Mouse (Mus musculus): ENCODE data around the gene Mettl3. TPM values are rescaled to one million over a fixed set of nuclear protein-coding genes. Genes with fewer than 3 reads are reported as not detected.

Mettl3 gene
- polyA plus RNA-seq (2016; fragmentation: Nextera tagmentation; extraction: Ambion mirVana), result 58.8 and 62.1 TPM in 2 replicates

DNA sequence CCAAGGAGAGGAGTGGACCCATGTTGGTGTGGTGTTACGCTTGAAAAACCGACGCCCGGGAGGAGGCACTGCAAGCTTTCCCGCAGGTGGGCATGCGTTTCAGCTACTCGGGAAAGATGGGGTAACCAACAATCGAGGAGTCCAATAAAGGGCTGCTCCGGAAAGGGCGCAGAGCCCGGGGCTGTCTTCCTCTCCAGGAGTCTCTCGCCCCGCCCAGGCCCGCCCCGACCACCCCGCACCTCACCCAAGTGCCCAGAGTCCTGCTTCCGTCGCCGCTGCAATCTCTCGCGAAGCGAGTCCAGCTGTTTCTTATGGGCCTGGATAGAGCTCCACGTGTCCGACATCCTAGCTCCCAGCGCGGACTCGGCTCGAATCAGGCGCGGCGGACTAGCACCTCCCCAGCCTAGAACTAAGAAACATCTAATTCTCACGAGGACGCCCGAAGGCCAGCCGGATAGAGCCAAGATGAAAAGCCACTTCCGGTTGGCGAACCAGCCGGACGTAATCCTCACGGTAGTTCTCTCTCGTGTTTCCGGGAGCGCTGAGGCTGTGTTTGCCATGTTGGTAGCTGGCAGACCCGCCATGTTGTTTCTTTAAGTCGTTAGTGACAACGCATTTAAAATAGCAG is at the start of gene Mettl3:
Gene Mettl3, minus strand, starts transcription at position 485 of the 628 bp plus-strand sequence.
- Histone ChIP-seq H3K9ac (replicated peaks) (peak within 1 kb of the TSS; percentile 64), H3K4me1 (peaks cover 8% of the 10 kb centered on the region), H3K27me3 (no peaks in the 10 kb centered on the region), H3K9me3 (no peaks in the 10 kb centered on the region), H3K4me3 (peak within 1 kb of the TSS; percentile 60), H3K27ac (replicated peaks) (peak within 1 kb of the TSS; percentile 89), H3K4me2 (replicated peaks) (peak within 1 kb of the TSS; percentile 67), H3K36me3 (peaks cover 18% of the 10 kb centered on the region)
- WGBS, result 0% methylated on average over 46 of the region's 46 CpGs
- peak; percentile 96 for ATAC-seq (ENCODE audit: low FRiP score, low read depth)

DNA sequence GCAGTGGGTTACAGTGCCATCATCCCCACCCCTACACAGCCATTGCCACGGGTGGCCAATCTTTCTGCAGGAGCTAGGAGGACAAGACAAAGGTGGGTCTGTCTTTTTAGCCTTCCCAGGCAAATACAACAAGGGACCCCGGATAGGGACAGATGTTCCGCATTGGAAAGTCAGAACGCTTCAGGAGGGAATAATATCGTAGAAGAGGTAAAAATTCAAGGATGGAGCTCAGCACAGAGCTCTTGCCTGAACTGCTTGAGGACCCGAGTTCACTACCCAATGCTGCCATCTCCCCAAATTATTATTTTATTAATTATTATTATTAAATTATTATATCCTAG is 34.6 kb upstream of the Mettl3 start:
- peak overlapping the region; percentile 46; the same call in 1 of the 2 replicates for H3K4me2 ChIP-seq (replicated peaks)
- H3K27ac ChIP-seq (replicated peaks), result no peak overlapping the region
- H3K4me1 ChIP-seq, result no peaks in the 10 kb centered on the region
- ATAC-seq (ENCODE audit: low FRiP score, low read depth), result no peak
- H3K36me3 ChIP-seq, result no peaks in the 10 kb centered on the region
- H3K4me3 ChIP-seq, result no peak overlapping the region
- H3K9ac ChIP-seq (replicated peaks), result no peak overlapping the region
- WGBS, result 82% methylated on average over 6 of the region's 6 CpGs
- H3K27me3 ChIP-seq, result no peaks in the 10 kb centered on the region
- H3K9me3 ChIP-seq, result no peaks in the 10 kb centered on the region

DNA sequence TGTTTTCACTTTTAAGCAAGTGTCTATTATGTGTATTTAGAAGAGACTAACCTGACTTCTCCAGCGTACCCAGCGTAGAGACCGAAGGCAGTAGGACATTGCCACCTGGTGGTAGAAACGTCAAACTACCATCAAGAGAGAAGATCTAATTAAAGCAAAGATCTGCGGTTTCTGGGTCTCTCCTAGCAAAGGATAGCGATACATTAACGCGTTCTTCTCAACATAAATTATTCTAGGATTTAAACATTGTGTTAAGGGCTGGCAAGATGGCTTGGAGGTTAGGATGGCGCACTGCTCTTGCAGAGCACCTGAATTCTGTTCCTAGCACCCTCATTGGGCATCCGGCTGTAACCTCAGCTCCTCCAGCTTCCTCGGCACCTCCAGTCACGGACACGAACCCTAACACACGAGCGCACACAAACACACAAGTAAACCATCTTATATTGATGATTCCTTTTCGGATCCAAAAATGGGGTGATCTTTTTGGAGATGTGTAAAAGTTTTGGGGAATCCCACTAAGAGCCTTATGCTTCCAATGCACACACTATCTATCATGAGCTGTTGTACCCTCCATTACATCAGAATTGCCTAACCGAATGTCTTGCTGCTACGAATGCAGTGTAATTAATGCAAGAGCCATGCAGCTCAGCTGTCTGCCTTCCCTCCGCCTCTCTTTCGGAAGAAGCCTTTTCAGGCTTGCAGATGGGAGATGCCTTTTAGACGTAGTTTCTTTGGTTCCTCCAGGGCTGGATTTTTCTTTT is 34.0 kb upstream of the Mettl3 start:
- peak; percentile 57 for ATAC-seq (ENCODE audit: low FRiP score, low read depth)
- Histone ChIP-seq H3K36me3 (no peaks in the 10 kb centered on the region), H3K4me3 (peak overlapping the region; percentile 21; the same call in 1 of the 2 replicates), H3K27me3 (no peaks in the 10 kb centered on the region), H3K9me3 (no peaks in the 10 kb centered on the region), H3K4me2 (replicated peaks) (peak overlapping the region; percentile 46), H3K27ac (replicated peaks) (no peak overlapping the region), H3K9ac (replicated peaks) (0 out of 2 replicates have a peak overlapping the region, but pooled peaks have one; percentile 34), H3K4me1 (no peaks in the 10 kb centered on the region)
- 35% methylated on average over 21 of the region's 21 CpGs for WGBS

DNA sequence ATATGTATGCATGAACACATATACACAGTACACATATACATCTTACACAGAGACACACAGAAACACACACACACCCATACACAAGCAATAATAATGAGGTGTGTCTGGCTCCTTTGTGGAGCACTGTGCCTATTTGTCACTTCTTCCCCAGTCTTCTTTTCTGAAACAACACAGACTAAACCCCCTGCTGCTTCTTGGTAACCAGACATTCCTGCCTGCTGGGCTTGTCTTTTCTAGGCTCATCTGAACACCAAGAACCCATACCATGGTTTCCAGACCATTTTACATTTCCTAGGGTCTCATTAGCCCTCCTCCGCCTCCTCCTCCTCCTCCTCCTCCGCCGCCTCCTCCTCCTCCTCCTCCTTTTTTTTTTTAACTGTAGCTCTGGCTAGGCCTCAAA is 27.2 kb upstream of the Mettl3 start:
- Histone ChIP-seq H3K4me2 (replicated peaks) (no peak overlapping the region), H3K27ac (replicated peaks) (peak overlapping the region; percentile 84), H3K4me3 (no peak overlapping the region), H3K9ac (replicated peaks) (no peak overlapping the region), H3K27me3 (no peaks in the 10 kb centered on the region), H3K9me3 (no peaks in the 10 kb centered on the region), H3K4me1 (peaks cover 35% of the 10 kb centered on the region), H3K36me3 (no peaks in the 10 kb centered on the region)
- no peak for ATAC-seq (ENCODE audit: low FRiP score, low read depth)
- 40% methylated on average over 1 of the region's 3 CpGs for WGBS

DNA sequence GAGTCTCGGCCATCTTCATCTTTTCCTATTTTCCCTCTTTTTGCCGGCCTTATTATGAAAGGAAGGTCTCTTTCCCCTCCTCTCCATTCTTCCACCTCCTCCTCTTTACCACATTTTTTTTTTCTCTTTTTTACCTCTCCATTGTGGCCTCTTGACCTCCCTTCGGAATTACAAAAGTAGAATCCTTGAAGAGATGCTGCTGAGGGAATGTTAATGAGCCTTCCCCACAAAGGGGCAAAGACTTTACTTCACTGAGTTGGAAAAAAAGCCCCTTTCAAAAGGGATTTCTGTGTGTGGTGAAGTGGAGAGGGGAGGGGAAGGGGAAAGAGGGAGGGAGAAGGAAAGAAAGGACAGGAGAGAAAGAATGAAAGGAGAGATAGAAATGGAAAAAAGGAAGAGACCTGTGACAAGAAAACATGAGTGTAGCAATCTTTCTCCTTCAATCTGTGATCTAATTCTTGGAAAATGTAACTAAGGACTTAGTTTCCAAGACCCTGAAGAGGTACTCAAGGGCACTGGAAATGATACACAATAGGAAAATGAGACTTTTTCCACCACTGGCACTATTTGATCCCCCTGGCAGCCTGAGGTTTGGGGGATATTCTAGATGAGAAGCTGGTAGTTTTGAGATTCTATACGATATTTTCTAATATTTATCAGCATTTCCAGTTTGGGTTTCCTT is 26.3 kb upstream of the Mettl3 start:
- no peak for ATAC-seq (ENCODE audit: low FRiP score, low read depth)

DNA sequence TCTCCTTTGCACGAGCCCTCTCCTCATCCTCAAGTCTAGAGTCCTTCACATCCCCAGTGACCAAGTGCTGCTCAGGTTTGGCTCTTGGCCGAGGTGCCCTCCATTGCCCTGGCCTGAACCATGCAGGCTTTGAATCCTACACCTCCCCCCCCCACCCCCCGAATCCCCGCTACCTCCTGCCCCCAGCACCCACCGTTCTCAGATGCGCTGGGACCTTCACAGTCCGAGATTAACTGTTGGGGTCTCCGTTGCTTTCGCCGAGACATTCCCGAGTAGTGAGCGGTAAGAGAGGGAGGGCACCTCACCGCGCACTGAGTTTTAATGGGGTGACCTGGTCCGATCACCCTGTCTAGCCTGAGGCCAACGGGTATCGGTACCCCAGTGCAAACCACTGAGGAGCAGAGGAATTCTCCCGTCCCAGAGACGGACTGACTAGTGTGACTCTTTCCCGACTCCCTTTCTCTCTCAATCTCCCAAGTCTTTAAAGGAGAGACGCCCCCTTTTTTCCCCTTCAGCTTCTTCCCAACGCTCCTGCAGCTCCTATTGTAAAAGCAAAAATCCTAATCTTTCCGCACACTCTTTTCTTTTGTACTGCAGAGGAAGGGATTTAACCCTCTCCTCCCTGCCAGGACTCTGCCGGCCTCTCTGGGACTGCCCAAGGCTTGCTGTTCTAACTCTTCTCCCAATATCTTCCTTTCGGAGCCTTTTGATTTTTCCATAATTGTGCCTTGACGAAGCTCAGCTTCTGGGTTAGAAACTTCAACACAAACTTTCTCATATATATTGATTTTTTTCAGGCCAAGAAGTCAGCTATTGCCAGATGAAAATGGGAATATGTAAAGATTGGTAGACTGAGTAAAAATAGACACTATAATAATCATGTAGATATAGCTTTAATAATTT is 23.2 kb upstream of the Mettl3 start, which contains the start of gene Sall2:
Gene Sall2, minus strand, starts transcription at position 853 of the 903 bp plus-strand sequence.
- under 1% methylated on average over 26 of the region's 26 CpGs for WGBS
- Histone ChIP-seq H3K4me1 (peaks cover 55% of the 10 kb centered on the region), H3K4me3 (peak within 1 kb of the TSS; percentile 69), H3K9me3 (no peaks in the 10 kb centered on the region), H3K27ac (replicated peaks) (peak within 1 kb of the TSS; percentile 93), H3K36me3 (no peaks in the 10 kb centered on the region), H3K27me3 (no peaks in the 10 kb centered on the region), H3K4me2 (replicated peaks) (peak within 1 kb of the TSS; percentile 79), H3K9ac (replicated peaks) (peak within 1 kb of the TSS; percentile 80)
- peak; percentile 62 for ATAC-seq (ENCODE audit: low FRiP score, low read depth)

More for the DNA sequence above, 26.3 kb upstream of the Mettl3 start:
- WGBS, result 6% methylated on average over 4 of the region's 4 CpGs
- H3K9ac ChIP-seq (replicated peaks), result no peak overlapping the region
- no peaks in the 10 kb centered on the region for H3K36me3 ChIP-seq
- no peak overlapping the region for H3K4me3 ChIP-seq
- H3K4me1 ChIP-seq, result peaks cover 42% of the 10 kb centered on the region
- H3K27me3 ChIP-seq, result no peaks in the 10 kb centered on the region
- no peaks in the 10 kb centered on the region for H3K9me3 ChIP-seq
- H3K4me2 ChIP-seq (replicated peaks), result peak overlapping the region; percentile 31
- H3K27ac ChIP-seq (replicated peaks), result peak overlapping the region; percentile 84

DNA sequence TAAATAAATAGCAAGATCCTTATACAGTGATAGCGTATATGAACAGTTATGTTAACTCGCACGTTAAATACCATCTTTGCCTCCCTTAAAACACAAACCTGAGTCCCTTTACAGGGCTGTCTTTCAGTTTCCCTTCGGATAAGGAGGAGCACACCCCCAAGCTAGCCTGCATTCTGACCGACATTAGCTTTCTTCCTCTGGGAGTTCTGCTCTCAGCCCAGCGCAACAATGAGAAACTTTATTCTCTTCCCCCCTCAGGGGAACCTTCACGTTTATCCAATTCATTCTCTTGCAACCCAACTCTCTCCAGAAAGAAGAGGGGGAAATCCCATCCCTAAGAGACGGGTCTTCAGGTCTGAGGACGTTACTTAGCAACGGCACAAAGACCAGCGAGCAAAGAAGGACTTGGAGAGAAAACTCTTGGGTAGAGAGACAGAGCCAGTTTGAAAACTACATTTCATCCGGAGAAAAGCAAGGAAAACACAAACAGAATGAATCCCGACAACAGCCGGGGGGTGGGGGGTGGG is 22.5 kb upstream of the Mettl3 start:
- ATAC-seq (ENCODE audit: low FRiP score, low read depth), result peak; percentile 69
- under 1% methylated on average over 14 of the region's 14 CpGs for WGBS
- Histone ChIP-seq H3K4me3 (peak overlapping the region; percentile 69), H3K9me3 (no peaks in the 10 kb centered on the region), H3K4me1 (peaks cover 53% of the 10 kb centered on the region), H3K27me3 (no peaks in the 10 kb centered on the region), H3K36me3 (no peaks in the 10 kb centered on the region), H3K9ac (replicated peaks) (peak overlapping the region; percentile 80), H3K27ac (replicated peaks) (peak overlapping the region; percentile 93), H3K4me2 (replicated peaks) (peak overlapping the region; percentile 79)

DNA sequence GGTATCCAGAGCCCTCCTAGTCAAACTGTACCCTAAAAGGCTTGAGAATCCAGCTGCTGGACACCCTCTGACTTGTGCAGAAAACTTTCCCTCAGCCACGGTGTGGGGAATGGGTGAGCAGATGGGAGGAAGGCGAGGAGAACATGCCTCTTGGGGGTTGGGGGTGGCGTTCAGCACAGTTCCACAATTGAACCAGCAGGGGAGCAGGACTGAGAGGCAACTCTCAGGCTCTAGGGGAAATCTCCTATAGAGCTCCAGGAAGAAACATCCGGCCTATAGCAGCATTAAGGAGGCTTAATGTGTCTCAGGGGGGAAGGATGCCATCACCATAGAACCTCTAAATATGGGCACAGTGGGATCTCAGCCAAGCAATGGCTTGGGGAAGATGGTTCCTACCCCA is 21.0 kb upstream of the Mettl3 start:
- WGBS, result 4% methylated on average over 4 of the region's 4 CpGs
- Histone ChIP-seq H3K9ac (replicated peaks) (peak overlapping the region; percentile 48), H3K27ac (replicated peaks) (peak overlapping the region; percentile 93), H3K36me3 (no peaks in the 10 kb centered on the region), H3K4me2 (replicated peaks) (peak overlapping the region; percentile 79), H3K9me3 (no peaks in the 10 kb centered on the region), H3K27me3 (no peaks in the 10 kb centered on the region), H3K4me3 (peak overlapping the region; percentile 69), H3K4me1 (peaks cover 38% of the 10 kb centered on the region)
- 0 out of 2 replicates have a peak, but pooled peaks have one; percentile 16 for ATAC-seq (ENCODE audit: low FRiP score, low read depth)

DNA sequence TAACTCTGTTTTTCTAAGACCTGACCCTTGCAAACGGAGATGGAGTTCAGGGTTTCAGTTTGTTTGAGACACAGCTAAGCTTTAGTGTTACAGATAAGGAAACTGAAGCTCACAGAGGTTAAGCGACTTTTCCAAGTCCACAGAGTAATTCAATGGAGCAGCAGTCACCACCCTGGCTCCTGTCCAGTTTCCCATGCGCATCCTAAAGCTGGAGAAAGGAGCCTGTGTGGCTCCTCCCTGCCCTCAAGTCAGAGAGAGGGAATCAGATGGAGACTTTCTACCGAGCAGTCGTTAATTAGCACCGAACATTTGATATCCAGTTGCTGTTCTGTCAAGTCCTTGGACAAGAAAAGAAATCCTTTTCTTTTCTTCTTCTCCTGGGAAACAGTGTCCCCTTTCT is 14.4 kb upstream of the Mettl3 start:
- Histone ChIP-seq H3K4me1 (peaks cover 26% of the 10 kb centered on the region), H3K27me3 (no peaks in the 10 kb centered on the region), H3K4me3 (no peak overlapping the region), H3K27ac (replicated peaks) (no peak overlapping the region), H3K9me3 (no peaks in the 10 kb centered on the region), H3K36me3 (peaks cover 16% of the 10 kb centered on the region), H3K9ac (replicated peaks) (no peak overlapping the region), H3K4me2 (replicated peaks) (no peak overlapping the region)
- no peak for ATAC-seq (ENCODE audit: low FRiP score, low read depth)
- 85% methylated on average over 6 of the region's 6 CpGs for WGBS

DNA sequence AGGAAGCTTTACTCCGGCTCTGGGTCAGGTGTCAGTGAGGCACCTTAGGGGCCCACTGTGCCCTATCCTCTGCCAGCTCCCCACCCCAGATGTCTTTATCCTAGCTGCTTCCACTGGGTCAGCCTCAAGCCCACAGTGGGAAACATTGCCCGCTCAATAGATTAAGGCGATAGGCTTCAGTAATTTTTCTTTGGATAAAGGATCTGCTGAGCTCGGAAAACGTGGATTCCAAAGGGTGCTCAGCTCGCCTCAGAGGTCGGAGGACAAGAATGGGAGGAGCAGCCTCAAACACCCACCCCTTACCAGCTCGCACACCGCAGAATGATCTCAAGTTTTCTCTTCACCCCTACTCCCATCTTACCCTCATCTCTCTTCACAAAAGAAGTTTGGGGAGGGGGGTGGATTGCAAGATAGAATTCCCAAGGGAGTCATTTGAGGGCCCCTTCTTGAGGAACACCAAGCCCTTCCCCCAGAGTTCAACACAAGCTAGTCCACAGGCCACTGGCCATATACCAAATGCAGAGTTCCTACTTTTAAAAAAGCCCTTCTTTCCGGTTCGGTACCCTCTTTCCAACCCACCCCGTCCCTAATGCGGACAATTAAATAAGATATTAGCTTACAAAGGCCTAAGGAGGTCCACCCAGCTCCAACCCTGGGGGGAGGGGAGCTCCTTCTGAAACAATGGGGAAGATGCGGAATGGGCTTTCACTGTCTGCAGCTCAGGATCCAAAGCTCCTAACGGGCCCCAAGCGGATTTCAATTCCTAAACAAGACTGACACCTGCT is 11.7 kb upstream of the Mettl3 start:
- H3K4me1 ChIP-seq, result peaks cover 53% of the 10 kb centered on the region
- no peaks in the 10 kb centered on the region for H3K9me3 ChIP-seq
- peak overlapping the region; percentile 82 for H3K4me2 ChIP-seq (replicated peaks)
- H3K27me3 ChIP-seq, result no peaks in the 10 kb centered on the region
- ATAC-seq (ENCODE audit: low FRiP score, low read depth), result peak; percentile 83
- H3K4me3 ChIP-seq, result peak overlapping the region; percentile 79
- 2% methylated on average over 16 of the region's 16 CpGs for WGBS
- peak overlapping the region; percentile 96 for H3K9ac ChIP-seq (replicated peaks)
- H3K36me3 ChIP-seq, result peaks cover 43% of the 10 kb centered on the region
- peak overlapping the region; percentile 95 for H3K27ac ChIP-seq (replicated peaks)
